Mouse (Mus musculus) MN1 (cell line): ENCODE results near the gene Prss41.
"Not testable (repeated sequence)": the region's sequence is repeated elsewhere in the genome, so short reads cannot be mapped to it uniquely, and the experiment has no call there.

Source experiments
- DNase-seq: peaks from one replicate; pipeline ENCODE4 v3.0.0-alpha.2; 2016; ENCODE audit warnings: low spot score

Prss41 gene

DNA sequence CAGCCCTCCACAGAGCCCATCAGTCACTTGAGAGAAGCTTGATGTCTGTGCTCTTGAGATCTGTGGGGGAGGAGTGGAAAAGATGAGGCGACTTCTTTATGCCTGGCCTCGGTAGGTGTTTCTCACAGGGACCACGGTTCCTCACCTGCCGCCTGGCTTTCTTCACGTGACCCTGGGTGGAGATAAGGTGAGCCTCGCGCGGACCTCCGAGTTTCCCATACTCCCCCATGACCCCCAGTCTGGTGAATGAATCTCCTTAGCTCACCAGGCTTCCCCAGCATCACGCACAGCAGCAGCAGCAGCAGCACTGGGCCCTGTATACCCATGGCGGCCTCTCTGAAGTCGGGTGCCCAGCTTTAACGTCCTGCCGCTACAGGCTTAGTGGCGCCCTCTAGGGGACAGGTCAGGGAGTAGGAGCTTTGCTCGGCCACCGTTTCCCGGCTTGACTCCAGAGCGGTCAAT lies at the start of gene Prss41, which contains the start of gene Prss32:
Gene Prss41, minus strand, starts transcription at position 361 of the 462 bp plus-strand sequence.
Gene Prss32, plus strand, starts transcription at position 44 of the 462 bp plus-strand sequence.
- no peak for DNase-seq

DNA sequence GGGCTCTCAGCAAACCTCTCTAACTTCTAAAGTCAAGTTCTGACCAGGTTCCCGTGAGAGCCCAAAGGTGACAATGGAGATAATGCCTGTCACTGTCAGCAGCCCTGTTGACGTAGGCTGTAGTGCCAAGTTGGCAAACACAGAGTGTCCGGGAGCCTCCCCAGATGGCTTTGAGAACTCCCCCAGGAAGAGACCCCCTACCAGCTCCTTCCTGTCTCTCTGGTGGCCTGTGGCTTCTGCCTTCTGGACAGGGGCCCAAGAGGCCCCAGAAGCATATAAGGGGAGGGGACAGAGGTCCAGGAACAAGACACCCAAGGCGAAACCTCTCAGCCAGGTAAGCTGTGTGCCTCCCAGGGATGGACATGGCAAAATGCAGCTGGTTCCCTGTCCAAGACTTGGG lies 36.6 kb upstream of the Prss41 start, which contains the start of the genes Dcpp1 and Dcpp2:
Gene Dcpp1, plus strand, starts transcription at position 301 of the 400 bp plus-strand sequence.
Gene Dcpp2, plus strand, starts transcription at position 305 of the 400 bp plus-strand sequence.
- DNase-seq: not testable (repeated sequence)

DNA sequence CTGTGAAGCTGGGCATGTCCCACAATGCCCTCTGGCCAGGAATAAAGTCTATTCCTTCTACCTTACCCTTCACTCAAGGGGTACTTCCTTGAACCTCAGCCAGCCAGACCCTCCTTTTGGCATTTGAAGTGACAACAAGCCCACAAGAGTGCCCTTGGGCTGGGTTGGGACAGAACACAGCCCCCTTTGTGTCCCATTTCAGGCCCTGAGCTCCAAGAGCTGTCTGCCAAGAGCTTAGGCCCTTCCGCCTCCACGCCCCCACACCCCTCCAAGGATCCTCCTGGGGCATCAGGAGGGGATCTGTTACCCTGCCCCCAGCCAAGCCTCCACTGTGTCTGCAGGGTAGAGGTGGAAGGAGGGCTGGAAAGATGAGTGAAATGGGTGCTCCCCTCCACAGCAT lies 33.2 kb upstream of the Prss41 start:
- DNase-seq: no peak

DNA sequence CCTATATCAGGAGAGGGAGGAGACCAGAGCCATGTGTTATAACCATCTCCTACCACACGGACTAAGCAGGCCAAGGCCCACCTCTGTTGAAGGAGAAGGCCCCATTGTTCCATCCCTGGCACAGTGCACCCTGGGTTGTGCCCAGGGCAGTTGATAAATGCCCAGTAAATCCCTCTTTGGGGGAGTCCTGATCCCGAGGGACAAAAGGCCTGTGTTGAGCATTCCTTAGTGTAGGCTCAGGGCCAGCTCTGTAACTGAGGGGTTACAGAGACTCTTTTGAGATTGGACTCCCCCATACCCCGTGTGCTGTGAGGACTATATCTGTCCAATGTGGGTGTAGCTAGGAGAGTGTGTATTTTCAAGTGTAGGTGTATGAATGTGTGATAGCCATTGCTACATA lies 32.8 kb upstream of the Prss41 start:
- no peak for DNase-seq

DNA sequence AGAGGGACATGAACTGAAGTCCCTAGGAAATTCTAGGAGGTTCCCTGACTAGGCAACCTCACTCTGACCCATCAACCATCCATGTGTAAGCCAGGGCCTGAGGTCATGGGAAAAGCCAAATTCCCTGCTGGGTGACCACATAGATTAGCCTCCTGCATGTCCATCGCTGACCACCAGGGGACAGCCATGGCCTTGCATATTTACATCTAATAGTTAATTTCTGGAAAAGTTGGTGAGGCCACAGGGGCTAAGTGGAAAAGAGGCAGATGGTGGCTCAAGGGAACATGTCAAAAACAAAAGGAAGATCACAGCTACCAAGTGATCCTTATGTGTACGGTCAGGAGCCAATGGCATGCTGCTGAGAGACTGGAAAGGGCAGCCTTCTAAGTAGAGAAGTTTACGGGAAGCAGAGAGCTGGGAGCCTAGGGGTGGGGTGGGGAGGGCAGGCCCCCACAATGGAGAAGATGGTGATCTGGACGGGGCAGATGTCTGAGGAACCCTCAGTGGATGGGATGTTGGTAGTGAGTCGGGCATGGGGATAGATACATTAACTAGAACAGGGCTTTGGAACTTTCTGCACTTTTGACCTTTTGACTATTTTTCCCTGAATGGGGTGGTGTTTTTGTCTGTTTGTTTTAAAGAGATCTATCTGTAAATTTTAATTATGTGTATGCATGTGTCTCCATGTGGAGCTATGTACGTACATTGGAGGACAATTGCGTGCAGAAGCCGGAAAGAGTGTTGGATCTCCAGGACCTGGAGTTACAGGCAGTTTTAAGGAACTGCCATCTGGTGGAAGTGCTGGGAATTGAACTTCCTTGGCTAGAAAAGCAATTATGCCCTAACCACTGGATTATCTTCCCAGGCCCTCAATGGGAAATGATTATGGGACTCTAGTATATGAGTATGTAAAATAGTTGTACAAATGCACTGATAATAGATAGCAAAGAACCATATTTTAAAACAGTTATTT lies 30.2 kb upstream of the Prss41 start:
- peak; percentile 75 for DNase-seq

DNA sequence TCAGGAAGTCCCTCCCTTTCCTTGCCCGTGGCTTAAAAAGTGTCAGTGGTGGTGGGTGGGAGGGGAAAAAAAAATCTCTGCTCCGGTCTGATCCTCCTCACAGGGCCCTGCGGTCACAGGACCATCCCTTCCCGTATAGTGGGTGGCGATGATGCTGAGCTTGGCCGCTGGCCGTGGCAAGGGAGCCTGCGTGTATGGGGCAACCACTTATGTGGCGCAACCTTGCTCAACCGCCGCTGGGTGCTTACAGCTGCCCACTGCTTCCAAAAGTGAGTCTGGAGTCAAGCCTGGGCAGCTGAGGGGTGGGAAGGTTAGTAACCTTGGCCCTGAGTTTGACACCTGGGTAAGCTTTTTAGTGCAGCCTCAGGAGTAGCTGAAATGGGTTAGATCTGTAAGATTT lies 24.5 kb upstream of the Prss41 start:
- DNase-seq: no peak

DNA sequence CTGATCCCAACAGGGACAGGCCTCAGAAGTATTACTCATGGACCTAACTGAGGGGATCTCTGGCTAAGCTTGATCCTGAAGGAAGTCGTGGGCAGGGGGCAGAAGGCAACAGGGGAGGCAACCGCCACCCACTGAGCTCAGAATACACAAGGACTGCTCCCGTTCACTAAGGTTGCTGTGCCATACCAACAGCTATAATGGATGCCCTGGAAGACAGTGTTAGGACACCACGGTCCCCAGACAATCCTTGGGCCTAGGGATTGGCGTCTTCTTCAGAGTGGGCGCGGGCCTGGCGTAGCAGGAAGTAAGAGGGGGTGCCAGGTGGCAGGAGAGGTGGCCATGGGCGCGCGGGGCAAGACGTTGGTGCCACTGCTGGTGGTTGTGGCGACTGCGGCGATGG lies 23.8 kb upstream of the Prss41 start, which contains the start of gene Prss21:
Gene Prss21, plus strand, starts transcription at position 301 of the 400 bp plus-strand sequence.
- no peak for DNase-seq

DNA sequence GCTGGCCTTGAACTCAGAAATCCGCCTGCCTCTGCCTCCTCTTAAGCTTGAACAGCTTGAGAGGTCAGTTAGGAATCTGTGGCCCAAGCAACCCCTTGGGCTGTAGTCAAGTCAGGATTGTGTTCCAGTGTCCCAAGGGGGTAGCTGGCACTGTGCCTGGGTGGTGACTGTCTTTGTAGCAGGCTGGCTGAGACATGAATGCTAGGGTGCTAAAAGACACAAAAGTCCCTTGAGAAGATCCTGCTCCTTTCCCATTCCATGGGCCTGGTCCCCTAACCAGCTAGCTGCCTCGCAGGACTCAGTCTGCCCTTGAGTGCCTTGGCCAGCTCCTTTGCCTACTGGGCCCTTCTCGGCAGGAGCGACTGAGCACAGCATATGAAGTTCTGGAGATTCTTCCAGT lies 19.0 kb upstream of the Prss41 start:
- DNase-seq: no peak

DNA sequence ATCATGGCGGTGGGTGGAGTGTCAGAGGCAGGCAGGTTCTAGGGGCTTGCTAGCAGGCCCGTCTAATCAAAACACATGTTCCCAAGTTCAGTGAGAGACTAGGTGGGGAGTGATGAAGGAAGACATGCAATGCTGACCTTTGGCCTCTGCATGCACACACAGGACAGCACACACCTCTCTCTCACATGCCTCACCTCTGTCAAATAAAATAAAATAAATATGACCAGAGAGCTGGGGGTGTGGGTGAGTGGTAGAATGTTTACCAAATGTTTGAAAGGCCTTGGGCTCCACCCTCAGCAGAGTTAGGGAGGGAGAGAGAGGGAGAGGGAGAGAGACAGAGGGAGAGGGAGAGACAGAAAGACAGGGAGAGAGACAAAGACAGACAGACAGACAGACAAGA lies 13.9 kb upstream of the Prss41 start:
- no peak for DNase-seq

DNA sequence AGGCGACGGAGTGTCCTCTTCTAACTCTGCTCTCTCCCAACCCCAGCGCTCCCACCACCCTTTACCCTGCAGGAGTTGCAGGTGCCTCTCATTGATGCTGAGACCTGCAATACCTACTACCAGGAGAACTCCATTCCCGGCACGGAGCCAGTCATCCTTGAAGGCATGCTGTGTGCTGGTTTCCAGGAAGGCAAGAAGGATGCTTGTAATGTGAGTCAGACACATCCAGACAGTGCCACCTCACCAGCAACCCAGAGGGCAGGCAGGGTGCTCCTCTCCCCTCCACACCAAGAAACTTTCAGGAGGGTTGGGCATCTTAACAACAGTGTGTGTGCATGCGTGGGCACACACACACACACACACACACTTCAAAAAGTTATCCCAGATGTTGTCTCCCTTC lies 13.2 kb upstream of the Prss41 start:
- DNase-seq: no peak

DNA sequence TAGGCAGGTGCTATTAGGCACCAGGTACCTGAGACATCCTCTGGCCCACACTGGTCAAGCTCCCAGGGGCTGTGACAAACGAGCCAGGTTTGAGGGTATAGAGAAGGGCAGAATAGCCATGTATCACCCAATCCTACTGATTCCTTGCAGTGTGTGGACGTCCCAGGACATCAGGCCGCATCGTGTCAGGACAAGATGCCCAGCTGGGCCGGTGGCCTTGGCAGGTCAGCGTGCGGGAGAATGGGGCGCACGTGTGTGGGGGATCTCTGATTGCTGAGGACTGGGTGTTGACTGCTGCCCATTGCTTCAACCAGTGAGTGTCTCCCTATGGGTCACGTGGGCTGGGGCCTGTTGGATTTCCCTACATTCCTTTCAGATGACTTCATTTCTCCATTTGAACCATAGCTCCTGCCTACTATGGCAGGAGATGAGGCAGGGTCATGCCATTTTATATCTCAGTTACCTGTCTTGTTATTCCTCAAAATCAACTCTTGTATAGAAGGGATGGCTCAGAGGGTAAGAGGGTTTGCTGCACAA lies 10.3 kb upstream of the Prss41 start:
- no peak for DNase-seq

DNA sequence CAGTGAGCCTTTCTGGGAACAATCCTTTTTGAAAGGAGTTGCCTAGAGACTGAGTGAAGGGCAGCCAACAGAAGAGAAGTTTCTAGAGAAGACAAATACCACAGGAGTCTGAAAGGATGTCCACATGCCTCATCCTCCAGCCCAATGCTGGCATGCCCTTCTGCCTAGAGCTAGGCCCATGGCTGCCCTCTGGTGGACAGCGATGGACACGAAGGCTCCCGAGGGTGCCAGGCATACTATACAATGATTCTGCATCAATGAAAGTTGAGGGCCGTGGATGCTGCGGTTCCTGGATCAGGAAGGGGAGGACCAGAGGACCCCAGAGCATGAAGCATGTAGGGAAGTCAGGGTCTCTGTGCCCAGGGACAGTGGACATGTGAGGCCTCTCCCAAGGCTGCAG lies 9.3 kb upstream of the Prss41 start:
- DNase-seq: peak; percentile 66

DNA sequence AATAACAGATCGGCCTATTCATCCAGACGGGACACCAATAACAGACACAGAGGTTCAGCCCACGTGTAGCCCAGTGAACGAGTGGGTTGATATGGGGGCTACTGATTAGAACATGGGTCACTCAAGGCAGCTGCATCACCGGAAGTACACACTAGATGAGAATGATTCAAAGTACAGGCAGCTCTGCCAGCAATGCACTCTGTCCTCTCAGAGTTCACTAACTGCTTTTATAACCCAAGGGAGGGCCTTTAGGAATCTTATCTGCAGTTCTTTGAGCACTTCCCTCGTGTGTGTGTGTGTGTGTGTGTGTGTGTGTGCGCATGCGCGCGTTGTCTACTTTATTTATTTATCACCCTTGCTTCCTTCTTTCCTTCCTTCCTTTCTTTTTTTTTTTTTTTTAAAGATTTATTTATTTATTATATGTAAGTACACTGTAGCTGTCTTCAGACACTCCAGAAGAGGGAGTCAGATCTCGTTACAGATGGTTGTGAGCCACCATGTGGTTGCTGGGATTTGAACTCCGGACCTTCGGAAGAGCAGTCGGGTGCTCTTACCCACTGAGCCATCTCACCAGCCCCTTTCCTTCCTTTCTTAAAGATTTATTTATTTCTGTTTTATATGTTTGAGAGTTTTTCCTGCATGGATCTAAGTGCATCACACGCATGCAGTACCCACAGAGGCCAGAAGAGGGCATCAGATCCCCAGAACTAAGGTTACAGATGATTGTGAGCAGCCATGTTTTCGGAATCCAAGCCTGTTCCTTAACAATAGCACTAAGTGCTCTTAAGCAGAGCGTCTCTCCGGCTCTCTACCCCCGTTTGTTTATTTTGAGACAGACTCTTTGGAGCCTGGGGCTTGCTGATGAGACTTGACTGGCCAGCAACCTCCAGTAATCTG lies 7.1 kb upstream of the Prss41 start:
- peak; percentile 43 for DNase-seq

DNA sequence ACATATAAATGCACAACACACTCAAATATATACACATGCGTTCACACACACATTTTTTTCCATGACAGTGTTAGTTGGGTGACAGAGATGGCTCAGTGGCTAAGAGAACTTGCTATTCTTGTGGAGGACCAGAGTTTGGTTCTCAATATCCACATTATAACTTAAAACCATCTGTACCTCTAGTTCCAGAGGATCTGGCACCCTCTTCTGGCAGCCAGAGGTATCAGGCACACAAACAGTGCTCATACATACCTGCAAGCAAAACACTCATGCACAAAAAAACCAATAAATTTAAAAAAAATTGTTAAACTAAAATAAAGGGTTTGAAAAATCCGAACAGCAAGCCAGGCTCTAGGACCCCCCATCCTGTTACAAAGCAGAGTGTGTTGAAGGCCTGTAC lies 6.1 kb upstream of the Prss41 start:
- no peak for DNase-seq

DNA sequence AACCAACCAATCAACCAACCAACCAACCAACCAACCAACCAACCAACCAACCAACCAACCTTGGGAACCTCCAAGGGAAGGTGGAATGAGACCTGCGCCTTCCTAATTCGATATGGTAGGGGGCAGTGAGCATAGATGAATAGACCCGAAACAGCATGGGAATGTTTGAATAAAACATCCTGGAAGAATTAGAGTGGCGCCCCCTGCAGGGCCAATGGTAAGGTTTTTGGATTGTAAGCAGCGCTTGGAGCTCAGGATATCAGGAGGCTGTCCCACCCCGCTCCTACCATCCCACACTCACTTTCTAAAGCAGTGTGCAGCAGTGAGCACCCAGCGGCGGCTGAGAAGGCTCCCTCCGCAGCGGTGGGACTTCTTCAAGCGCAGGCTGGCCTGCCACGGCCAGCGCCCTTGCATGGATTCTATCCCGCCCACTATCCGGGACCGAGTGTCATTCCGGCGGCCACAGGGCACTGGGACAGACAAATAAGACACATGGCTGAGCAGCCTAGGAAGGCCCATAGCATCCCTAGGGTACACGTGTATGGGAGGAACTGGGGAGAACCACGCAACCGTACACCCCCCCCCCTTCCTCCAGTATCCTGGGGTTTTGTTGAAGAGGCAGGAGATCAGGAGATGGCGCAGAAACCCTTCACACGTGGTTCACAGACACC lies 696 bp downstream of the Prss41 start:
- DNase-seq: no peak

DNA sequence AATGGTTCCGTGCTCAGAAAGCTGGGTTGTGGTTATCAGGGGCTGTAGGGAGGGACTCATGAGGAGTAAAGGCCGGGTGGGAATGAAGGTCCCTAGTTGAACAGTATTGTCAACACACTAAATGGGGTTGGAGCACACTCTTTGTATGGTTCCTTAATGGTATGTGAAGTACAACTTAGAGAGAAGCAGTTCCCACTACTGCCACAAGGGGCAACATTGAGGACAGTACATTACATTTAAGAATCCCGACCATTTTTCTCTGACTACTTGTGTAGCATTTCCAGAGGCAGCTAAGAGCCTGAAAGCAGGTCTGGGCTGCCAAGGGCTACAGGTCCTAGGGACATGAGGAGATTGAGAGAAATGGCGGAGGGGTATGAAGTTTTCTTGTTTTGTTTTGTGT lies 2.8 kb downstream of the Prss41 start:
- peak; percentile 69 for DNase-seq

DNA sequence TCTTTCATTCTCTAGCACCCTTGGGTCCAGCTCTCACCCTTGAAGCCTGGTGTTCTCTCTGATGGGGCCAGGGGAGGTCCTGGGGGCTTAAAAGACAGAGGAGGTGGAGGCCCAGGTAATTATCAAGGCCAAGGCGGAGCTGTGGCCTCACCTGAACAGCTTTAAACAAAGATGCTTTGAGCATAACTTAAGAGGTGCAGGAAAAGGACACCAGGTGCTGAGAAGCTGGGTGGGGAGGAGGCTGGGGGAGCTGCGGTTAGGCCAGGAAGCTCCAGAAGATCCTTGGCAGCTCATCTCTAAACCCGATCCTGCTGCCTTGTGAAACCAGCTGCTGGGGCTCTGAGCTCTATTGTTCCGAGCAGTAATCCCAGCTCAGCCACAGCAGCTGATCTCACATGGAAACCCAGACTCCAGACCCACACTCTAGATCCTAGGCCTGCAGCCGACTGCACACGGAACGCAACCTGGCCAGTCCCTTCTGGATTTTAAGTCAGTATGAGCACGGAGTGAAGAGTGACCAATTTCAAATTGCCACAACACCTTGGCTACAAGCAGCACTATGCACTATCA lies 7.9 kb downstream of the Prss41 start, which contains the start of gene Prss33:
Gene Prss33, minus strand, starts transcription at position 51 of the 570 bp plus-strand sequence.
- no peak for DNase-seq

DNA sequence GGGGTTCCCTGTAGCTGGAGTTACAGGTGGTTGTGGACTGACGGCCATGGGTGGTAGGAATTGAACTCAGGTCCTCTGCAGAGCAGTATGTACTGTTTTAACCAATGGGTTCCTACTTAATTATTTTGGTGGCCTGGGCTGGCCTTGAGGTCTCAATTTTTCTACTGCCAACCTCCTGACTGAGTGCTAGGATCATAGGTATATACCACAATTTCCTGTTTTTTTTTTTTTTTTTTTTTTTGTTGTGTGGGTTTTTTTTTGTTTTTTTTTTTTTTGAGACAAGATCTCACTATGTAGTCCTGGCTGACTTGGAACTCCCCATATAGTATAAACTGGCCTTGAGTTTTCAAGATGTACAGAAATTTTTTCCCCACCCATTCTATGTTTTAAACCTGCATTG lies 12.8 kb downstream of the Prss41 start:
- no peak for DNase-seq

DNA sequence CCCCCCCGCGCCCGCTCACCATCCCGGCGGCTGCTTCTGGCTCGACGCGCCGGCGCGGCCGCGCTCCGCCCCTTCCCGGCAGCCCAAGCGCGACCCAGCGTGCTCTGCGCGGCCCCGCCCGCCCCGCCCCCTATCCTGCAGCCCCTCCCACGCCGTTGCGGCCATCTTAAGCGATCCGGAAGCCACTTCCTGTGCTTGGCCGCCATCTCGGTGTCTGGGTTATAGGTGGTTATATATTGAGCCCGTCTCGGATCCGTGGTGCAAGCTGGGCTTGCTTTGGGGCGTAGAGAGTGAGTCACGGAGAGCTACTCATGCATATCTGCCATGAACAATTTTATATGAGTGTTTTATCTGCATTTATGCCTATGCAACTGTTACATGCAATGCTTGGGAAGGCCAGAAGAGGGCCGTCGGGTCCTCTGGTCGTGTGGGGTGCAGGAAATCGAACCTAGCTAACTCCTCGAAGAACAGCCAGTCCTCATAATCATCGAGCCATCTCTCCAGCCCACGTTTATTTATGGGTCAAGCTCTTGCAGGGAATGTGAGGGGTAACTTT lies 14.8 kb downstream of the Prss41 start, which contains the start of gene Elob:
Gene Elob, minus strand, starts transcription at position 73 of the 556 bp plus-strand sequence.
- DNase-seq: peak; percentile 92

DNA sequence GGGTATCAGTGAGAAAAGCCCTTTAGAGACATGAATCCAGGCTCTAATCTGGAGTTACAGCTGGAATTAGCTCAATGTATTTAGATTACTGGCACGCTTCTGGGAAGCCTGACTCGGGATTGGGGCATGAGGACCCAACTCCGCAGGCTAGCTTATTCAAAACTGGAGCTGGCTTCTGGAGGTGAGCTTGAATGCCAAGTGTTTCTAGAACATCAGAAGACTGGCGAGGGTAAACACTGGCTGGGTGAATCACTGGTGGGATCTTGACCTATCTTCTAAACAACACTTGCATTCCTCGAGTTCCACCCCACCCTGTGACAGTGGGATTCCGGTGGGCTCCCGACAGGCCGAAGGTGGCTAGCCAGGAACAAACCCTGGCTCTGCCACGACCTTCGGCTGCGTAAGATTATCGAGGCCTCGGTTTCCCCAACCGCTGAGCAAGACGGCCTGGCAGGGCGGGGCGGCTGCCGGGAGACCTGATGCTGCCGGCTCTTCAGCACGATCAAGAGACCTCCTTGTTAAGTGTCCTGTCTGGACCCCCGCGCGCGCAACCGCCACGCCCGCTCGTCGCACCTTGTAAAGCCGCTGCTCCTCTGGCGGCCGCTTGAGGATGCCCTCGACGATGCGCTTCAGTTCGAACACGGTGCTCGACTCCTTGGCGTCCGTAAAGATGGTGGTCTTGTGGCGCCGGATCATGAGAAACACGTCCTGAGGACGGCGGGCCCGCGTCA lies 15.5 kb downstream of the Prss41 start:
- DNase-seq: peak; percentile 75
